Mouse (Mus musculus) CH12.LX (cell line): ENCODE data around the gene D130043K22Rik. TPM values are rescaled to one million over a fixed set of nuclear protein-coding genes. Genes with fewer than 3 reads are reported as not detected.

Experiments used
- DNase-seq: peaks from one replicate; pipeline ENCODE4 v3.0.0-alpha.2; 2013; ENCODE audit errors: extremely low read depth
- H3K27ac ChIP-seq: 2 replicates; pipeline ENCODE4 v1.5.1; 2012; ENCODE audit warnings: low read depth, mild to moderate bottlenecking, control low read depth, moderate library complexity; ENCODE audit not compliant: insufficient read depth
- H3K27me3 ChIP-seq: replicated peaks from 2 replicates; pipeline ENCODE3; 2012; ENCODE audit warnings: inconsistent platforms
- H3K36me3 ChIP-seq, 2 experiments: replicated peaks in 1 of 2; 2 replicates each; pipeline versions ENCODE3 to v1.6.1; 2012; ENCODE audit warnings: inconsistent platforms in 1 of 2, low read length in 1 of 2, mild to moderate bottlenecking in 1 of 2, mixed read lengths in 1 of 2, moderate library complexity in 1 of 2; ENCODE audit not compliant: control insufficient read depth in 1 of 2, insufficient read depth in 1 of 2
- H3K4me1 ChIP-seq, 2 experiments: 2 replicates each; pipeline ENCODE4 v1.6.1; 2012; ENCODE audit warnings: inconsistent platforms in 1 of 2, moderate library complexity in 1 of 2; ENCODE audit not compliant: insufficient read depth in 2 of 2, control insufficient read depth in 1 of 2
- H3K4me2 ChIP-seq: 2 replicates; pipeline ENCODE4 v1.6.1; 2012; ENCODE audit warnings: low read depth, mild to moderate bottlenecking, control low read depth; ENCODE audit not compliant: poor library complexity, insufficient read depth, severe bottlenecking
- H3K4me3 ChIP-seq, 3 experiments: fragments of 150-350 bp in 1 of 3; sonication (generic) in 1 of 3; replicated peaks in 1 of 3; 2 replicates each; pipeline versions ENCODE3 to v1.5.1; 2011 to 2012; ENCODE audit warnings: low read depth in 2 of 3, low read length in 2 of 3, mild to moderate bottlenecking in 2 of 3, moderate library complexity in 2 of 3, control low read depth in 1 of 3, improper control_type of control experiment in 1 of 3, inconsistent platforms in 1 of 3, mixed read lengths in 1 of 3; ENCODE audit not compliant: poor library complexity in 1 of 3
- H3K79me2 ChIP-seq: replicated peaks from 2 replicates; pipeline ENCODE4 v1.6.1; 2012; ENCODE audit warnings: mild to moderate bottlenecking, moderate library complexity; ENCODE audit not compliant: control insufficient read depth, poor library complexity, insufficient read depth, severe bottlenecking; ENCODE audit errors: extremely low read depth
- H3K9ac ChIP-seq: 2 replicates; pipeline ENCODE4 v1.6.1; 2012; ENCODE audit warnings: low read depth, mild to moderate bottlenecking, control low read depth, moderate library complexity; ENCODE audit not compliant: insufficient read depth
- H3K9me3 ChIP-seq: replicated peaks from 2 replicates; pipeline ENCODE3; 2012; ENCODE audit warnings: low read length, inconsistent platforms, mixed read lengths
- BHLHE40 ChIP-seq: IDR thresholded peaks from 2 replicates; pipeline ENCODE4 v1.6.1; 2011; ENCODE audit warnings: mild to moderate bottlenecking, low read depth, low read length, improper control_type of control experiment
- CHD1 ChIP-seq: IDR thresholded peaks from 2 replicates; pipeline ENCODE4 v1.6.1; 2012; ENCODE audit warnings: low read depth, low read length, improper control_type of control experiment, inconsistent platforms
- ELF1 ChIP-seq: IDR thresholded peaks from 2 replicates; pipeline ENCODE4 v1.6.1; 2014; ENCODE audit warnings: low read depth, mild to moderate bottlenecking, inconsistent platforms, low read length, improper control_type of control experiment
- EP300 ChIP-seq: IDR thresholded peaks from 2 replicates; pipeline ENCODE4 v1.6.1; 2011; ENCODE audit warnings: low read length, improper control_type of control experiment
- ETS1 ChIP-seq: conservative IDR thresholded peaks from 2 replicates; pipeline ENCODE4 v1.6.1; 2012; ENCODE audit warnings: low read depth, mild to moderate bottlenecking, inconsistent platforms, low read length, improper control_type of control experiment, moderate library complexity
- JUN ChIP-seq: IDR thresholded peaks from 2 replicates; pipeline ENCODE4 v1.6.1; 2011; ENCODE audit warnings: low read depth, mild to moderate bottlenecking, low read length, improper control_type of control experiment, moderate library complexity; ENCODE audit not compliant: insufficient read depth
- JUND ChIP-seq: conservative IDR thresholded peaks from 2 replicates; pipeline ENCODE4 v1.6.1; 2011; ENCODE audit warnings: low read depth, low read length, improper control_type of control experiment
- KAT2A ChIP-seq: IDR thresholded peaks from 2 replicates; pipeline ENCODE4 v1.6.1; 2012; ENCODE audit warnings: low read length, improper control_type of control experiment, inconsistent platforms; ENCODE audit not compliant: insufficient replicate concordance
- MAX ChIP-seq: IDR thresholded peaks from 2 replicates; pipeline ENCODE4 v1.6.1; 2011; ENCODE audit warnings: low read length, improper control_type of control experiment
- MEF2A ChIP-seq: IDR thresholded peaks from 2 replicates; pipeline ENCODE4 v1.6.1; 2014; ENCODE audit warnings: low read depth, mild to moderate bottlenecking, inconsistent platforms, low read length, improper control_type of control experiment, borderline replicate concordance
- NELFE ChIP-seq: IDR thresholded peaks from 2 replicates; pipeline ENCODE4 v1.6.1; 2011; ENCODE audit warnings: low read depth, low read length, improper control_type of control experiment
- POLR2A ChIP-seq: IDR thresholded peaks from 2 replicates; pipeline ENCODE4 v1.6.1; 2011; ENCODE audit warnings: low read depth, mild to moderate bottlenecking, improper control_type of control experiment, low read length
- RAD21 ChIP-seq: IDR thresholded peaks from 2 replicates; pipeline ENCODE4 v1.6.1; 2011; ENCODE audit warnings: low read depth, mild to moderate bottlenecking, low read length, improper control_type of control experiment, moderate library complexity
- TBP ChIP-seq: conservative IDR thresholded peaks from 2 replicates; pipeline ENCODE4 v1.6.1; 2011; ENCODE audit warnings: low read depth, low read length, improper control_type of control experiment
- USF1 ChIP-seq: IDR thresholded peaks from 2 replicates; pipeline ENCODE4 v1.6.1; 2014; ENCODE audit warnings: low read depth, mild to moderate bottlenecking, inconsistent platforms, low read length, improper control_type of control experiment
- USF2 ChIP-seq: conservative IDR thresholded peaks from 2 replicates; pipeline ENCODE4 v1.6.1; 2011; ENCODE audit warnings: low read depth, low read length, improper control_type of control experiment
- ZC3H11A ChIP-seq: IDR thresholded peaks from 2 replicates; pipeline ENCODE4 v1.6.1; 2012; ENCODE audit warnings: low read depth, mild to moderate bottlenecking, inconsistent platforms, low read length, improper control_type of control experiment
- ZMIZ1 ChIP-seq: IDR thresholded peaks from 2 replicates; pipeline ENCODE4 v1.6.1; 2012; ENCODE audit warnings: low read depth, mild to moderate bottlenecking, inconsistent platforms, low read length, improper control_type of control experiment
- dilution Hi-C: fragments of 300-500 bp; cut with MboI; formaldehyde crosslinking; loops from 2 replicates; pipeline ENCODE4 v1.14.3; 2020; ENCODE audit warnings: low sequenced_read_pairs; ENCODE audit not compliant: extremely low pct_unique_long_range_greater_than_20kb, extremely low pct_ligation_motif_present
- in situ Hi-C: fragments of 300-500 bp; cut with MboI; formaldehyde crosslinking; loops from 3 replicates; pipeline ENCODE4 v1.14.3; 2019; ENCODE audit warnings: low sequenced_read_pairs, low pct_ligation_motif_present, low pct_unique_long_range_greater_than_20kb, mixed read lengths
- polyA plus RNA-seq: library from polyadenylated mRNA; unstranded; fragments of >175 nt; gene quantifications from 2 replicates; pipeline ENCODE4 v1.2.1, GENCODE M21; 2012; ENCODE audit warnings: low read depth; ENCODE audit not compliant: insufficient read length
- total RNA-seq, 2 experiments: library from RNA; depleted of rRNA; stranded (reverse); fragments of 300-350 nt in 1 of 2; fragments of >200 nt in 1 of 2; gene quantifications; 2 replicates each; pipeline ENCODE4 v1.2.3; 2012 to 2014

Gene D130043K22Rik
- total and polyA plus RNA-seq, 3 experiments, result 0.04 to 0.25 (median 0.05) TPM

DNA sequence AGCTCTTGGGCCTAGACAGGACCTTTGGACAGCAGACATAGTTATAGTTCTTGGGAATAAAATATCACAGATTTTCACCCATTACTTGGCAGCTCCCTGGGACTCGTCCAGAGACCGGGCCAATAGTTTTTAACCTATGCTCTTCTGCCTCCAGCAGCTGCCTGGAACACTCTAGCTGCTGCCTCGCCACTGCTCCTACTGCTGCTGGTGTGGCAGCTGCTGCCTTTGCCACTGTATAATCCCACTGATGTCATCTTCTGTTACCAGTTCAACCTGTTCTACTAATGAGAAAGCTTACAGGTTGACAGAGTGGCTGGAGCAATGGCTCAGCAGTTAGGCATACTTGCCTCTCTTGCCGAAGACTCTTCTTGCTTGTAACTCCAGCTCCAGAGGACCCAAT, 4.4 kb downstream of the D130043K22Rik start:
- no peak overlapping the region for H3K4me2 ChIP-seq
- no peaks in the 10 kb centered on the region for H3K27me3 ChIP-seq
- TF ChIP-seq NELFE, result no peak
- no peak for TF ChIP-seq MAX
- TF ChIP-seq MEF2A, result no peak
- no peak overlapping the region for H3K4me3 ChIP-seq
- peaks cover 0 to 6% of the 10 kb centered on the region in 2 experiments for H3K36me3 ChIP-seq
- no peak for DNase-seq
- no peaks in the 10 kb centered on the region for H3K79me2 ChIP-seq
- H3K4me1 ChIP-seq, result no peaks in the 10 kb centered on the region
- H3K9me3 ChIP-seq, result no peaks in the 10 kb centered on the region
- in situ Hi-C loops, result no loop called here
- H3K9ac ChIP-seq, result no peak overlapping the region
- dilution Hi-C loops, result no loop called here
- H3K27ac ChIP-seq, result no peak overlapping the region

DNA sequence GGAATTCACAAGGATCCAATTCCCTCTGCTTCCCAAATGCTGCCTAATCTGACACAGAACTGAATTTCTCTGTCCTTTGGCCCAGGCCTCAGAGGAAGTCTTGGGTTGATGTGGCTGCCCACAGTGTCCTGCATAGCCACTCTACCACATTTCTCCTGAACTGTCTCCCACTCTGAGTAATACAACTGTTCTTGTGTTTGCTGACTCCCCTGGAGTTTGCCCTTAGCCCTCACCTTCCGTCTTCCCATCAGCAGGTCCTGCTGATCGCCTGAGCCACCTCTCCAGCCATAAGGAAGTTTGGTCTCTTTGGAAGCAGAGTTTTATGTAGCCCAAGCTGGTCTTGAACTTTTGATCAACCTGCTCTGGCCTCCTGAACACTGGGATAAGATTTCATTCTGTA, 7.1 kb downstream of the D130043K22Rik start:
- H3K79me2 ChIP-seq, result no peaks in the 10 kb centered on the region
- H3K4me2 ChIP-seq, result no peak overlapping the region
- TF ChIP-seq ETS1 (no peak), KAT2A (no peak), MAX (no peak), JUND (no peak), ELF1 (no peak), USF2 (no peak), BHLHE40 (no peak), EP300 (no peak), ZC3H11A (no peak), NELFE (no peak), USF1 (no peak), JUN (no peak)
- TF ChIP-seq, all 38 proteins: peak for 0
- Histone ChIP-seq H3K36me3 (no peaks in the 10 kb centered on the region), H3K9ac (no peak overlapping the region), H3K4me3 (no peak overlapping the region), H3K27ac (no peak overlapping the region), H3K27me3 (no peaks in the 10 kb centered on the region), H3K9me3 (no peaks in the 10 kb centered on the region), H3K4me1 (no peaks in the 10 kb centered on the region)
- no peak for DNase-seq
- dilution Hi-C loops, result no loop called here
- in situ Hi-C loops, result no loop called here

GRCm38 (mm10) chr13:24852570-24852969, 7.6 kb downstream of the D130043K22Rik start:
- Histone ChIP-seq H3K4me3 (no peak overlapping the region), H3K27me3 (no peaks in the 10 kb centered on the region), H3K9ac (no peak overlapping the region), H3K36me3 (no peaks in the 10 kb centered on the region), H3K4me1 (no peaks in the 10 kb centered on the region), H3K27ac (no peak overlapping the region), H3K79me2 (no peaks in the 10 kb centered on the region), H3K9me3 (no peaks in the 10 kb centered on the region), H3K4me2 (no peak overlapping the region)
- in situ Hi-C loops, result no loop called here
- no peak for DNase-seq
- dilution Hi-C loops, result no loop called here
- TF ChIP-seq TBP (no peak), ZMIZ1 (no peak), CHD1 (no peak), POLR2A (no peak), RAD21 (no peak), ELF1 (no peak)
